ENCODE assay signal across 8 mouse cellular contexts in genomic region chr11:69670786-69671725, GRCm38 (mm10). TPM values are rescaled to one million over a fixed set of nuclear protein-coding genes. Genes with fewer than 3 reads are reported as not detected.
DNase-seq lines count a peak whose midpoint lies in the region; ATAC-seq lines count a peak whose summit lies in the region.

No protein-coding gene starts in this region.

- peaks cover 81% of the 10 kb centered on the region for H3K36me3 ChIP-seq in embryonic facial prominence, embryonic 14.5 days (ENCODE audit: control insufficient read depth, insufficient read depth, low read length)
- peaks cover 73% of the 10 kb centered on the region for H3K36me3 ChIP-seq in kidney, embryonic 14.5 days (ENCODE audit: control insufficient read depth, insufficient read depth, low read length)
- H3K36me3 ChIP-seq in limb, embryonic 15.5 days = peaks cover 73% of the 10 kb centered on the region

- 1% methylated on average over 31 of the region's 61 CpGs for WGBS in embryonic facial prominence, embryonic 14.5 days
- WGBS in kidney, embryonic 14.5 days = 2% methylated on average over 54 of the region's 61 CpGs
- under 1% methylated on average over 55 of the region's 61 CpGs for WGBS in limb, embryonic 15.5 days

- no peaks in the 10 kb centered on the region for H3K9me3 ChIP-seq in embryonic facial prominence, embryonic 14.5 days (ENCODE audit: control insufficient read depth, low read length)
- no peaks in the 10 kb centered on the region for H3K9me3 ChIP-seq in kidney, embryonic 14.5 days (ENCODE audit: control insufficient read depth, low read length)
- no peaks in the 10 kb centered on the region for H3K9me3 ChIP-seq in limb, embryonic 15.5 days

- peak overlapping the region; percentile 97 for H3K4me2 ChIP-seq in embryonic facial prominence, embryonic 14.5 days (ENCODE audit: low read depth, low read length)
- H3K4me2 ChIP-seq in kidney, embryonic 14.5 days (replicated peaks; ENCODE audit: low read depth, low read length) = peak overlapping the region; percentile 65
- peak overlapping the region; percentile 82 for H3K4me2 ChIP-seq in limb, embryonic 15.5 days

- DNase-seq in 3T3-L1 (ENCODE audit: low read depth, low spot score) = peak; percentile 95
- DNase-seq in adrenal gland, postnatal 4 days (ENCODE audit: low spot score in 2 of 2) = peak; percentile 92
- DNase-seq in embryonic facial prominence, embryonic 14.5 days (ENCODE audit: low spot score) = peak; percentile 96
- DNase-seq in heart, adult 9 months (ENCODE audit: low spot score in 2 of 2) = peak; percentile 93 to 94
- DNase-seq in monocyte, adult 2 months (ENCODE audit: low read depth in 1 of 2, low spot score in 2 of 2) = peak; percentile 89 to 94
- DNase-seq in spleen, postnatal 36 days (ENCODE audit: low spot score in 2 of 2) = peak; percentile 93 to 94

- peak overlapping the region; percentile 99 for H3K27ac ChIP-seq in embryonic facial prominence, embryonic 14.5 days (replicated peaks; ENCODE audit: low read depth, low read length)
- H3K27ac ChIP-seq in kidney, embryonic 14.5 days (ENCODE audit: low read depth, low read length) = peak overlapping the region; percentile 97
- H3K27ac ChIP-seq in limb, embryonic 15.5 days = peak overlapping the region; percentile 98

- H3K27me3 ChIP-seq in embryonic facial prominence, embryonic 14.5 days (replicated peaks; ENCODE audit: control insufficient read depth, insufficient read depth, low read length) = no peaks in the 10 kb centered on the region
- no peaks in the 10 kb centered on the region for H3K27me3 ChIP-seq in kidney, embryonic 14.5 days (ENCODE audit: control insufficient read depth, insufficient read depth, low read length)
- H3K27me3 ChIP-seq in limb, embryonic 15.5 days = no peaks in the 10 kb centered on the region

- peak; percentile 60 for ATAC-seq in embryonic facial prominence, embryonic 14.5 days (ENCODE audit: low read depth)
- peak; percentile 73 for ATAC-seq in kidney, embryonic 14.5 days (ENCODE audit: low FRiP score, low TSS enrichment)
- peak; percentile 74 for ATAC-seq in limb, embryonic 15.5 days (ENCODE audit: insufficient number of reproducible peaks, low FRiP score, low TSS enrichment, low read depth)

- H3K4me1 ChIP-seq in embryonic facial prominence, embryonic 14.5 days (ENCODE audit: control insufficient read depth, insufficient read depth, low read length) = peaks cover 12% of the 10 kb centered on the region
- peaks cover 9% of the 10 kb centered on the region; the same call in 1 of the 2 replicates for H3K4me1 ChIP-seq in kidney, embryonic 14.5 days (ENCODE audit: control insufficient read depth, insufficient read depth, low read length)
- H3K4me1 ChIP-seq in limb, embryonic 15.5 days = peaks cover 27% of the 10 kb centered on the region

- peak overlapping the region; percentile 99 for H3K9ac ChIP-seq in embryonic facial prominence, embryonic 14.5 days (ENCODE audit: low read depth, low read length)
- peak overlapping the region; percentile 100 for H3K9ac ChIP-seq in kidney, embryonic 14.5 days (ENCODE audit: low read depth, low read length)
- H3K9ac ChIP-seq in limb, embryonic 15.5 days = peak overlapping the region; percentile 95

- H3K4me3 ChIP-seq in embryonic facial prominence, embryonic 14.5 days (ENCODE audit: low read depth, low read length) = peak overlapping the region; percentile 100
- peak overlapping the region; percentile 100 for H3K4me3 ChIP-seq in kidney, embryonic 14.5 days (ENCODE audit: low read length)
- H3K4me3 ChIP-seq in limb, embryonic 15.5 days = peak overlapping the region; percentile 96

RNA-seq across cellular contexts. Expression of gene Eif4a1, which starts 1.2 kb away (rescaled TPM):
- total RNA-seq in adrenal gland, postnatal 4 days (2021) = 100 to 1,000 TPM; 640 to 673 TPM
- 525 and 575 TPM in 2 replicates for polyA plus RNA-seq in embryonic facial prominence, embryonic 14.5 days (2014; fragmentation: Nextera tagmentation; extraction: Ambion mirVana)
- polyA plus RNA-seq in kidney, embryonic 14.5 days (2014; fragmentation: Nextera tagmentation; extraction: Ambion mirVana) = 729 and 1,177 TPM in 2 replicates
- polyA plus RNA-seq in limb, embryonic 15.5 days (2015; fragmentation: Nextera tagmentation; extraction: Ambion mirVana) = 443 and 469 TPM in 2 replicates

RNA-seq across cellular contexts. Expression of gene Cd68, which starts 5.1 kb away (rescaled TPM):
- total RNA-seq in adrenal gland, postnatal 4 days (2021) = 10 to 100 TPM; 11.9 to 12.5 TPM
- polyA plus RNA-seq in embryonic facial prominence, embryonic 14.5 days (2014; fragmentation: Nextera tagmentation; extraction: Ambion mirVana) = 22.0 and 25.5 TPM in 2 replicates
- polyA plus RNA-seq in kidney, embryonic 14.5 days (2014; fragmentation: Nextera tagmentation; extraction: Ambion mirVana) = 8.5 and 10.5 TPM in 2 replicates
- polyA plus RNA-seq in limb, embryonic 15.5 days (2015; fragmentation: Nextera tagmentation; extraction: Ambion mirVana) = 18.2 and 24.1 TPM in 2 replicates

RNA-seq across cellular contexts. Expression of gene Mpdu1, which starts 8.6 kb away (rescaled TPM):
- total RNA-seq in adrenal gland, postnatal 4 days (2021) = 100 to 1,000 TPM; 107 to 119 TPM
- polyA plus RNA-seq in embryonic facial prominence, embryonic 14.5 days (2014; fragmentation: Nextera tagmentation; extraction: Ambion mirVana) = 29.1 and 33.6 TPM in 2 replicates
- 42.3 and 71.8 TPM in 2 replicates for polyA plus RNA-seq in kidney, embryonic 14.5 days (2014; fragmentation: Nextera tagmentation; extraction: Ambion mirVana)
- 58.9 and 63.9 TPM in 2 replicates for polyA plus RNA-seq in limb, embryonic 15.5 days (2015; fragmentation: Nextera tagmentation; extraction: Ambion mirVana)

RNA-seq across cellular contexts. Expression of gene Senp3, which starts 10.8 kb away (rescaled TPM):
- 10 to 100 TPM; 86.6 to 90.7 TPM for total RNA-seq in adrenal gland, postnatal 4 days (2021)
- polyA plus RNA-seq in embryonic facial prominence, embryonic 14.5 days (2014; fragmentation: Nextera tagmentation; extraction: Ambion mirVana) = 73.6 and 88.4 TPM in 2 replicates
- 95.2 and 102 TPM in 2 replicates for polyA plus RNA-seq in kidney, embryonic 14.5 days (2014; fragmentation: Nextera tagmentation; extraction: Ambion mirVana)
- polyA plus RNA-seq in limb, embryonic 15.5 days (2015; fragmentation: Nextera tagmentation; extraction: Ambion mirVana) = 87.5 and 87.9 TPM in 2 replicates

RNA-seq across cellular contexts. Expression of gene Tnfsf13, which starts 14.5 kb away (rescaled TPM):
- total RNA-seq in adrenal gland, postnatal 4 days (2021) = 1 to 10 TPM; 4.2 to 5.2 TPM
- 0.37 and 0.49 TPM in 2 replicates for polyA plus RNA-seq in embryonic facial prominence, embryonic 14.5 days (2014; fragmentation: Nextera tagmentation; extraction: Ambion mirVana)
- 0.34 and 0.60 TPM in 2 replicates for polyA plus RNA-seq in kidney, embryonic 14.5 days (2014; fragmentation: Nextera tagmentation; extraction: Ambion mirVana)
- polyA plus RNA-seq in limb, embryonic 15.5 days (2015; fragmentation: Nextera tagmentation; extraction: Ambion mirVana) = 0.73 and 0.87 TPM in 2 replicates

Comparison
In these comparisons a context has a peak if more than half of its experiments do, and no peak if none do; other contexts are left out.
1. Peak in every context shown above with its lines: DNase-seq, ATAC-seq, H3K4me3 ChIP-seq and H3K27ac ChIP-seq.